Mouse (Mus musculus): ENCODE measurements around the gene Psap.
A peak's percentile ranks its signal among the peaks of the same experiment; 100 is the strongest.

Gene Psap

DNA sequence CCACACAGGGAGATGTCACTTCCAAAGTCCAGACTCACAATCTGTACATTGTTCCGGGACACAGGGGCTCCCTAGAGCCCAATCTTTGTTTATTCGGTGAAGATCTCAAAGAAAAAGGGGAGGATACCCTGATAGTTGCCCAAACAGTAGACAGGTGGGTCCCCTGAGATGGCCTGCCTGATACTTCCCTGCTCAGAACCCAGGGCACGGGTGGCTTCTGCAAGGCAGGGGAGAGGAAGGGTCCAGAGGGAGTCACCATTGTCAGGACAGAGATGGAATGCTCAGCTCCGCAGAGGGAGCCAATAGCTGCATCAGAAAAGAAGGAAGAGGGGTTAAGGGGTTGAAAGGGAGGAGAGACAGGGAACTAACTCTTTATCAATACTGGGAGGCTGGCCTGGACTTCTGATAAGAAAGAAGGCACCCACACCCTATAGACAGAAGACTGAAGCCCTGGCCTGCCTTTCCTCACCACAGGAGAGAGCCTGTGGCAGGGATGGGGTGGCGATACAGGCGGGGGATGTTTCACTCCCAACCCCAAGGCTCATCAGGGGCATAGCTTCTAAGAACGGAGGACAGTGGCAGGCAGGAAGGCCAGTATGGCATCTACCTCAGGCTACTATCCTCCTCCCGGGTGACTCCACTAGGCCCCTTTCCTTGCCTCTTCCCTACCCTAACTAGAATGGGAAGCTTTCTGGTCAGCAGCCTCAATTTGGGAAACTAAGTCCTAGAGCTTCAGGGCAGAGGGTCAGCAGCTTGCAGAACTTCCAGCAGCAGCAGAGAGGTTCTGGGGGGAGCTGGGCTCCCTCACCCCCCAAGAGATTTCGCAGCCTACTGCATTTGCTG is 70.6 kb downstream of the Psap start:
- DNase-seq (ENCODE audit: low spot score in 2 of 2), result peak in 1 of 2 experiments; percentile 48

DNA sequence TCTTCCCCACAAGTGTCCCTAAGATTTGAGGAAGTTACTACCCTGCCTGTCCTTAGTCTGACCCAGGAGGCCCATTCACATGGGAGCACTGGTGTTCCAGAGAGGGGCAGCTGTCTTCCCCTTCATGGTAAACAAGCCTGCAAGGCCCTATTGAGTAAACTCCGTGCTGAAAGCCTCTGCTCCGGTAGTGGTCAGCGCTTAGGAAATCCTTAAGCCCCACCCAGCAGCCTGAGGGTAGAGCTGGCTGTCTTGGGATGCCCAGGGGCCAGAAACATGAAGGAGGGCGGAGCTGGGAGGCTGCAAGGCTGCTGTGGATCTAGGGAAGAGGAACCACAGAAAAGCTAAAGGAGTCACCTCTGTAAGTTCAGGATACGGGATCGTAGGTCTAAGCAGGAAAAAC is 71.6 kb downstream of the Psap start:
- DNase-seq (ENCODE audit: low spot score in 2 of 2), result peak; percentile 38 to 64

DNA sequence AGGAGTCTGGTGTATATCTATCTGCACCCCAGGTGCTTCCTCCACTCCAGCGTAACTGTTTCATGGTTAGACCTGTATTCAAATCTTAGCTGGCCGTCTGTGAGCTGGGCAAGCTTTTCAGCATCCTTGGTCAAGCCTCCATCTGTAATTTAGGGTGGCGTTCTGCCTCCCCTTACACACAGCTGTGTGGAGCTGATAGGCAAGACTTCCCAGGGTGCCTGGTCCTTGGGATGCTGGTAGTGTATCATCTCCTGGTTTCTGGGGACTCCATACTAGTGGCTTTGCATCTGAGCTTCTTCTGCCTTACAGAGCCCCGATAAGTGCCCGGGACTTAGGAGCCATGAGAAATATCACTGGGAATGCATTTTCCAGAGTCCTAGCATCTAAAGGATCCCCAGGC is 72.2 kb downstream of the Psap start:
- DNase-seq (ENCODE audit: low spot score in 2 of 2), result peak in 1 of 2 experiments; percentile 42

DNA sequence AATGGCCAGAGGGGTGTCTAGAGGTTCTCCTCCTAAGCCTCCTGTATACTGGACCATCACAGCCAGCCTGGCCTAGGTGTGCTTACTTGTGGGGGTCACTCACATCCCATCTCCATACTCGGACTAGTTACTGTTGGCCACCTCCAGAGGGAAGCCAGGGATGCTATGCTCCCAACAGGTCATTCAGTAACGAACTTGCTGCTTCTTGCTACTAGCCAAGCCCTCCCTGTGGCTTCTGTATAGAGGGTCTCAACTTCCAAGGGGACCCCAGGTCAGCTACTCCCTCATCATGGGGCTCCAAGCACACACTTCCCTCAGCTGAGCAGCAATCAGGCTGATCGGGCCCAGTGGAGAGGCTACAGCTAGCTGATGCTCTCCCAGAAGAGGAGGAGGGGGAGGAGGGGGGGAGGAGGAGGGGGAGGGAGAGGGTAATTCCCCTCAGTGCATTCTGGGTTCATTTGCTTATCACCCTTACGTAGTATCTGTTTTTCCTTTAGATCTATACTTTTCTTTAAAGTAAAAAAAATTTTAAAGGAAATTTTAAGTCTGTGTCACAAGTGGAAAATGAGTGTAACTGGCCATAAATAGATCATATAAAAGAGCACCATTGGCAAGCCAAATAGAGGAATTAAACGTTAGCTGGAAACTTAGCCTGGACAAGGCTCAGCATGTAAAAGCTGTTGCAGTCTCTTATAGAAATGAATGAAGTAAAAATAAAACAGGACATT is 72.8 kb downstream of the Psap start:
- DNase-seq (ENCODE audit: low spot score in 2 of 2), result no peak

DNA sequence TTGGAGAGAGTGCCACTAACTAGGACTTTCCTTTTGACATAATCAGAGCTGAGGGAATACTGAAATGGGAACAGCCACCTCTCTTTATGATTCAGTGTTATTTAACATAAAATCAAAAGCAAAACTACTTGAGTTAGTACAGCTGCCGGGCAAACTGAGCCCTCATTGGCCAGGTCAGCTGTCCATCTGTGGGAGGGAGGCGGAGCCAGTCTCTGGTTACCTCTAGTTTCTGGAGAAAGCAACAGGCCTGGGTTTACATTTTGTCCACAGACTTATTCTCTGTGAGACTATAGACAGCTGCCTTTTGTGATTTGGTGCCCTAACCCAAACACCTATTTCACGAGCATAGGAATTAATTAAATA is 73.4 kb downstream of the Psap start:
- peak; percentile 92 for DNase-seq (ENCODE audit: low spot score in 2 of 2)

DNA sequence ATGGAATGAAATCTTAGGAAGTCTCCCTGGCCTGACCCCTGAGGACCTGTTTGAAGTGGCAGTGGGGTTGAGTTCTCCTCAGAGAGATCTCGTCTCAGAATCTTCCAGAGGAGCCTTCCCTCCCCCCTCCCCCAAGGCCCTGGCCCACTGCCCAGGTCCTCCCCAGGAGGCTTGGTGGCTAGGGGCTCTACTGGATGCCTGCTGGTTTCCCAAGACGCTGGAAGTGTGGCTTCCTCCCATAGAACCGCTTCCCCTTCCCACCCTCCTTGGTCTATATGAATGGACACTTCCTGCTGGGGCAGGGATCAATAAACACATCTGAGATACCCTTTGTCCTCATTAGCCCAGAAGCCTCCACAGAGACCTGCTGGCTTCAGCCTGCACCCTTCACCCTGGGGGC is 73.8 kb downstream of the Psap start:
- DNase-seq (ENCODE audit: low spot score in 2 of 2), result no peak

DNA sequence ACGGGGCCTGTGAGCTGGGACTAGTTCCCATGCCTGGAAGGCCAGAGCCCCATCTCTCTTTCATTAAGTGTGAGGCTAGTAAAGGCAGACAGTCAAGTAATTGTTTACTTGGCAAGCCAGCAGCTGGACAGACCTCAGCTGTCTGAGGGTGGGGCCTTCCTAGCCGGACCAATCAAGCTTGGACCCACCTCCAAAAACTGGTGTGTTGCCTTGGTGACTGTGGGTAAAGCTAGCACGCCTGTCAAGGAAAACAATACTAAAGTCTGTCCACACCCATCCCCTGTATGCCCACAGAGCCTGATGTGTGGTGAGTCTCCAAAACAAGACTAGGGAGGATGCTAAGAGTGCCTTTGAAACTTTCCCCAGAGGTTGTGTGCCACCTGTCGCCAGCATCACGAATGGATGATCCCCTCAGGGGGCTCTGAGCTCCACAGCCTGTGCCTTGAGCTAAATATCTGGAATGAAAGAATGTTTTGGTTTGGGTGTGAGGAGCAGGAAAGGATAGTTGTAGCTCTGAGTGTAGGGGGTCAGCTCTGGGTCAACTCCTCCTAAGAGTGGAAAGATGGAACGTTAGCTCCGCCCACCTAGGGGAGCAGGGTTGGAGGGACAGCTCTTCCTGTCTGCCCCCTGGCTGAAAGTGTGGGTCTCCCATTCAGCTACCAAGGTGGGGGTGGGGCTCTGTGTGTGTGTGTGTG is 74.5 kb downstream of the Psap start:
- peak; percentile 82 to 84 for DNase-seq (ENCODE audit: low spot score in 2 of 2)
